ENCODE assay signal across 8 mouse cellular contexts in genomic region chr8:46010306-46010705, GRCm38 (mm10). TPM values are rescaled to one million over a fixed set of nuclear protein-coding genes. Genes with fewer than 3 reads are reported as not detected.
DNase-seq lines count a peak whose midpoint lies in the region; ATAC-seq and TF ChIP-seq lines count a peak whose summit lies in the region.

No protein-coding gene starts in this region.

- peaks cover 16% of the 10 kb centered on the region for H3K4me1 ChIP-seq in liver, adult 2 months (ENCODE audit: control insufficient read depth, insufficient read depth, low read length)
- peaks cover 9% of the 10 kb centered on the region; the same call in 1 of the 2 replicates for H3K4me1 ChIP-seq in forebrain, embryonic 14.5 days (ENCODE audit: control insufficient read depth, insufficient read depth, low read length)
- 0 out of 2 replicates have a peak, but pooled peaks cover 3% of the 10 kb centered on the region for H3K4me1 ChIP-seq in neural tube, embryonic 14.5 days (ENCODE audit: control insufficient read depth, insufficient read depth, low read length)

- H3K4me2 ChIP-seq in forebrain, embryonic 14.5 days (ENCODE audit: low read length) = peak overlapping the region; percentile 36
- peak overlapping the region; percentile 17; the same call in 1 of the 2 replicates for H3K4me2 ChIP-seq in neural tube, embryonic 14.5 days (ENCODE audit: low read depth, low read length)

- H3K27ac ChIP-seq in liver, adult 2 months (replicated peaks; ENCODE audit: insufficient read depth, low read depth, low read length) = peak overlapping the region; percentile 94
- H3K27ac ChIP-seq in forebrain, embryonic 14.5 days (ENCODE audit: low read depth, low read length) = no peak overlapping the region
- H3K27ac ChIP-seq in neural tube, embryonic 14.5 days (ENCODE audit: low read depth, low read length) = no peak overlapping the region

- no peaks in the 10 kb centered on the region for H3K9me3 ChIP-seq in forebrain, embryonic 14.5 days (replicated peaks; ENCODE audit: control insufficient read depth, low read length)
- H3K9me3 ChIP-seq in neural tube, embryonic 14.5 days (ENCODE audit: control insufficient read depth, low read length) = no peaks in the 10 kb centered on the region

- no peak for TF ChIP-seq POLR2A in liver, adult 2 months (IDR thresholded peaks at IDR 0.05; ENCODE audit: extremely low read depth, insufficient read depth, low read length)

- WGBS in liver, adult 2 months = 71% methylated on average over 2 of the region's 2 CpGs
- WGBS in forebrain, embryonic 14.5 days = 55% methylated on average over 2 of the region's 2 CpGs
- 58% methylated on average over 2 of the region's 2 CpGs for WGBS in neural tube, embryonic 14.5 days

- H3K79me2 ChIP-seq in liver, adult 2 months (ENCODE audit: control insufficient read depth, insufficient read depth, low read length) = no peaks in the 10 kb centered on the region

- peak overlapping the region; percentile 57 for H3K9ac ChIP-seq in liver, adult 2 months (ENCODE audit: low read depth, low read length)
- no peak overlapping the region for H3K9ac ChIP-seq in forebrain, embryonic 14.5 days (ENCODE audit: low read length)
- no peak overlapping the region for H3K9ac ChIP-seq in neural tube, embryonic 14.5 days (replicated peaks; ENCODE audit: low read depth, low read length)

- no peak for TF ChIP-seq CTCF in liver, adult 2 months (IDR thresholded peaks at IDR 0.05; ENCODE audit: low read depth, low read length)

- H3K36me3 ChIP-seq in liver, adult 2 months (ENCODE audit: control insufficient read depth, insufficient read depth, low read length) = no peaks in the 10 kb centered on the region
- no peaks in the 10 kb centered on the region for H3K36me3 ChIP-seq in forebrain, embryonic 14.5 days (ENCODE audit: control insufficient read depth, insufficient read depth, low read length)
- H3K36me3 ChIP-seq in neural tube, embryonic 14.5 days (ENCODE audit: control insufficient read depth, insufficient read depth, low read length) = no peaks in the 10 kb centered on the region

- DNase-seq in liver, adult 2 months (ENCODE audit: extremely low read depth, low read depth, low spot score) = peak; percentile 63
- no peak for DNase-seq in liver
- DNase-seq in forebrain, embryonic 14.5 days (ENCODE audit: low spot score) = peak; percentile 28
- peak; percentile 22 to 52 for DNase-seq in kidney, postnatal 4 days
- DNase-seq in frontal cortex, postnatal 36 days (ENCODE audit: low spot score in 2 of 2) = no peak
- no peak for DNase-seq in T-cell, adult 2 months (ENCODE audit: low spot score)
- no peak for DNase-seq in cerebellum, adult 9-11 months

- peak; percentile 34; the same call in 1 of the 2 replicates for ATAC-seq in forebrain, embryonic 14.5 days
- peak; percentile 17; the same call in 1 of the 2 replicates for ATAC-seq in neural tube, embryonic 14.5 days (ENCODE audit: low read depth)

- peak overlapping the region; percentile 5 for H3K4me3 ChIP-seq in liver, adult 2 months (ENCODE audit: insufficient read depth, low read depth, low read length)
- H3K4me3 ChIP-seq in forebrain, embryonic 14.5 days (ENCODE audit: low read depth, low read length) = no peak overlapping the region
- H3K4me3 ChIP-seq in neural tube, embryonic 14.5 days (ENCODE audit: low read depth, low read length) = no peak overlapping the region

- no peaks in the 10 kb centered on the region for H3K27me3 ChIP-seq in liver, adult 2 months (ENCODE audit: control insufficient read depth, insufficient read depth, low read length)
- no peaks in the 10 kb centered on the region for H3K27me3 ChIP-seq in forebrain, embryonic 14.5 days (replicated peaks; ENCODE audit: control insufficient read depth, insufficient read depth, low read length)
- H3K27me3 ChIP-seq in neural tube, embryonic 14.5 days (ENCODE audit: control insufficient read depth, insufficient read depth, low read length) = no peaks in the 10 kb centered on the region

RNA-seq across cellular contexts. Expression of gene Ankrd37, which starts 4.8 kb away (rescaled TPM):
- total RNA-seq in liver, adult 2 months (2014; rRNA removed) = 0.65 and 2.0 TPM in 2 replicates
- 0.49 and 2.4 TPM in 2 replicates for polyA plus RNA-seq in liver, adult 2 months (2012; rRNA removed)
- polyA plus RNA-seq in forebrain, embryonic 14.5 days (2014; fragmentation: Nextera tagmentation; extraction: Ambion mirVana) = 18.5 and 26.8 TPM in 2 replicates
- 39.5 and 41.3 TPM in 2 replicates for polyA plus RNA-seq in neural tube, embryonic 14.5 days (2014; fragmentation: Nextera tagmentation; extraction: Ambion mirVana)

RNA-seq across cellular contexts. Expression of gene Lrp2bp, which starts 11.2 kb away (rescaled TPM):
- total RNA-seq in liver, adult 2 months (2014; rRNA removed) = 0.40 and 0.65 TPM in 2 replicates
- polyA plus RNA-seq in liver, adult 2 months (2012; rRNA removed) = 0.32 and 0.73 TPM in 2 replicates
- polyA plus RNA-seq in forebrain, embryonic 14.5 days (2014; fragmentation: Nextera tagmentation; extraction: Ambion mirVana) = 0.19 and 0.38 TPM in 2 replicates
- 0.48 and 0.82 TPM in 2 replicates for polyA plus RNA-seq in neural tube, embryonic 14.5 days (2014; fragmentation: Nextera tagmentation; extraction: Ambion mirVana)

RNA-seq across cellular contexts. Expression of gene Ufsp2, which starts 35.0 kb away (rescaled TPM):
- total RNA-seq in liver, adult 2 months (2014; rRNA removed) = 53.8 and 68.0 TPM in 2 replicates
- polyA plus RNA-seq in liver, adult 2 months (2012; rRNA removed) = 16.9 and 18.6 TPM in 2 replicates
- 47.4 and 51.1 TPM in 2 replicates for polyA plus RNA-seq in forebrain, embryonic 14.5 days (2014; fragmentation: Nextera tagmentation; extraction: Ambion mirVana)
- polyA plus RNA-seq in neural tube, embryonic 14.5 days (2014; fragmentation: Nextera tagmentation; extraction: Ambion mirVana) = 69.6 and 72.6 TPM in 2 replicates

RNA-seq across cellular contexts. Expression of gene 1700029J07Rik, which starts 35.3 kb away (rescaled TPM):
- total RNA-seq in liver, adult 2 months (2014; rRNA removed) = 0.60 and 0.65 TPM in 2 replicates
- polyA plus RNA-seq in liver, adult 2 months (2012; rRNA removed) = 0.13 and 0.15 TPM in 2 replicates
- polyA plus RNA-seq in forebrain, embryonic 14.5 days (2014; fragmentation: Nextera tagmentation; extraction: Ambion mirVana) = 1.9 and 3.5 TPM in 2 replicates
- 5.2 and 7.0 TPM in 2 replicates for polyA plus RNA-seq in neural tube, embryonic 14.5 days (2014; fragmentation: Nextera tagmentation; extraction: Ambion mirVana)

Comparison
In these comparisons a context has a peak if more than half of its experiments do, and no peak if none do; other contexts are left out.
1. DNase-seq: peak in liver, adult 2 months (single experiment), forebrain, embryonic 14.5 days (single experiment) and kidney, postnatal 4 days (2 of 2); none in liver (single experiment), frontal cortex, postnatal 36 days (0 of 2), T-cell, adult 2 months (single experiment) and cerebellum, adult 9-11 months (single experiment).